Mouse (Mus musculus) kidney, adult 2 months (tissue): ENCODE measurements at regions not wholly inside any gene's neighbourhood (a gene's known extent, or its start where the extent isn't known, plus 50 kb on each side); places are given as distances from the start of the nearest gene placed in this dataset.

ENCODE experiments used
- CTCF ChIP-seq: fragments of 200-500 bp; conservative IDR thresholded peaks from 2 replicates; pipeline ENCODE4 v1.5.1; 2011; ENCODE audit warnings: low read depth, mild to moderate bottlenecking, control low read depth, low read length, moderate library complexity, mixed read lengths; ENCODE audit not compliant: insufficient read depth, insufficient read length
- POLR2A ChIP-seq: fragments of 200-500 bp; IDR thresholded peaks from one replicate; pipeline ENCODE4 v1.6.1; 2011; ENCODE audit warnings: low read depth, low read length, control low read depth

GRCm38 (mm10) chr2:75512422-75513170, 146.5 kb upstream of the Hnrnpa3 start:
- no peak for TF ChIP-seq POLR2A
- no peak for TF ChIP-seq CTCF
